Mouse (Mus musculus): Measurements from ENCODE around the gene Adamts8.

The Adamts8 gene

GRCm38 (mm10) chr9:30922197-30922894 lies 20.0 kb upstream of the Adamts8 start, which contains the start of gene Adamts15:
Adamts15 (minus strand) TSS chr9:30922452.
- peak; percentile 69 for DNase-seq (ENCODE audit: low spot score)

- DNase-seq (ENCODE audit: low spot score) = no peak
Measured at GRCm38 (mm10) chr9:30928759-30929158, 13.6 kb upstream of the Adamts8 start.

GRCm38 (mm10) chr9:30932346-30932745 lies 10.0 kb upstream of the Adamts8 start:
- no peak for DNase-seq (ENCODE audit: low spot score)

GRCm38 (mm10) chr9:30934827-30935226 lies 7.5 kb upstream of the Adamts8 start:
- DNase-seq (ENCODE audit: low spot score) = no peak

- peak; percentile 86 for DNase-seq (ENCODE audit: low spot score)
Measured at GRCm38 (mm10) chr9:30936674-30937438, 5.5 kb upstream of the Adamts8 start.

GRCm38 (mm10) chr9:30940328-30940727 lies 2.0 kb upstream of the Adamts8 start:
- DNase-seq (ENCODE audit: low spot score) = peak; percentile 92

- DNase-seq (ENCODE audit: low spot score) = no peak
Measured at GRCm38 (mm10) chr9:30943341-30943740, 979 bp downstream of the Adamts8 start.

GRCm38 (mm10) chr9:30944234-30944633 lies 1.9 kb downstream of the Adamts8 start:
- no peak for DNase-seq (ENCODE audit: low spot score)

- no peak for DNase-seq (ENCODE audit: low spot score)
Measured at GRCm38 (mm10) chr9:30945276-30945675, 2.9 kb downstream of the Adamts8 start.

GRCm38 (mm10) chr9:30949422-30949821 lies 7.1 kb downstream of the Adamts8 start:
- no peak for DNase-seq (ENCODE audit: low spot score)

GRCm38 (mm10) chr9:30949971-30950370 lies 7.6 kb downstream of the Adamts8 start:
- DNase-seq (ENCODE audit: low spot score) = no peak

- DNase-seq (ENCODE audit: low spot score) = peak; percentile 59
Measured at GRCm38 (mm10) chr9:30950592-30950991, 8.2 kb downstream of the Adamts8 start.

- DNase-seq (ENCODE audit: low spot score) = no peak
Measured at GRCm38 (mm10) chr9:30951461-30951860, 9.1 kb downstream of the Adamts8 start.

- no peak for DNase-seq (ENCODE audit: low spot score)
Measured at GRCm38 (mm10) chr9:30953287-30953686, 10.9 kb downstream of the Adamts8 start.

- no peak for DNase-seq (ENCODE audit: low spot score)
Measured at GRCm38 (mm10) chr9:30955246-30955645, 12.9 kb downstream of the Adamts8 start.

- DNase-seq (ENCODE audit: low spot score) = no peak
Measured at GRCm38 (mm10) chr9:30963780-30964179, 21.4 kb downstream of the Adamts8 start.

- no peak for DNase-seq (ENCODE audit: low spot score)
Measured at GRCm38 (mm10) chr9:30964685-30965084, 22.3 kb downstream of the Adamts8 start.

- no peak for DNase-seq (ENCODE audit: low spot score)
Measured at GRCm38 (mm10) chr9:30966881-30967280, 24.5 kb downstream of the Adamts8 start.

GRCm38 (mm10) chr9:30968130-30968529 lies 25.8 kb downstream of the Adamts8 start:
- no peak for DNase-seq (ENCODE audit: low spot score)

GRCm38 (mm10) chr9:30970001-30970400 lies 27.6 kb downstream of the Adamts8 start:
- no peak for DNase-seq (ENCODE audit: low spot score)

GRCm38 (mm10) chr9:30971967-30972366 lies 29.6 kb downstream of the Adamts8 start:
- DNase-seq (ENCODE audit: low spot score) = no peak

- DNase-seq (ENCODE audit: low spot score) = no peak
Measured at GRCm38 (mm10) chr9:30976339-30977023, 34.1 kb downstream of the Adamts8 start.

GRCm38 (mm10) chr9:30980467-30980866 lies 38.1 kb downstream of the Adamts8 start:
- DNase-seq (ENCODE audit: low spot score) = no peak

Data from testis, postnatal 10 days (tissue).